9 mouse cellular contexts compared by ENCODE assay signal in the genomic region with DNA sequence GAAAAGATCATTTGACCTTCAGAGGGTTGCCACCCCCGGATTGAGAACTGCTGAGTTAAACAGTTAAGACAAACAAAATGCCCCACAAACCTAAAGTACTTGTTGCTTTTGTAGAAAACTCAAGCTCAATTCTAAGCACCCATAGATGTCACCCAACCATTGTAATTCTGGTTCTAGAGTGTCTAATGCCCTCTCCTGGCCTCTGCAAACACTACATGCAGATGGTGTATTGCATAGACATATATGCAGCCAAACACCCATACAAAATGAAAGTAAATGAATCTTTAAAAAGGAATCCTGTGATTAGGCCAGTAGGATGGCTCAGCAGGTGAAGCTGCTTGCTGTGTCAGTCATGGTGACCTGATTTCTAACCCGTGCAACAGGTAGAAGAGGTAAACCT. TPM values are rescaled to one million over a fixed set of nuclear protein-coding genes. Genes with fewer than 3 reads are reported as not detected.
DNase-seq lines count a peak whose midpoint lies in the region; ATAC-seq and TF ChIP-seq lines count a peak whose summit lies in the region.
"Had no signal": no experiment of that assay in that cellular context is flagged by ENCODE, and none has a peak within 500 bp of the region (broad histone marks: within the 10 kb centered on the region; RNA-seq: fewer than 3 reads in every experiment).

No protein-coding gene starts in this region.

- no peak for DNase-seq in layer of hippocampus, adult 2 months (ENCODE audit: low spot score in 2 of 2)
- DNase-seq in layer of hippocampus, adult 9-10 months (ENCODE audit: low spot score) = no peak
- DNase-seq in MN1 (ENCODE audit: low spot score) = peak; percentile 39
- DNase-seq in embryonic facial prominence, embryonic 14.5 days (ENCODE audit: low spot score) = peak; percentile 23
- peak; percentile 11 for DNase-seq in spleen, adult 12 weeks (ENCODE audit: low spot score)
- no peak for DNase-seq in testis, postnatal 14 days (ENCODE audit: low spot score)
- no peak for DNase-seq in ovary, postnatal 36 days (ENCODE audit: low spot score)

- H3K9me3 ChIP-seq in embryonic facial prominence, embryonic 14.5 days (ENCODE audit: control insufficient read depth, low read length) = no peaks in the 10 kb centered on the region
- H3K9me3 ChIP-seq: limb, embryonic 15.5 days had no signal

- peaks cover 6% of the 10 kb centered on the region; the same call in 1 of the 2 replicates for H3K4me1 ChIP-seq in embryonic facial prominence, embryonic 14.5 days (ENCODE audit: control insufficient read depth, insufficient read depth, low read length)

- peak; percentile 71 for TF ChIP-seq CTCF in layer of hippocampus, adult 2 months (conservative IDR thresholded peaks at IDR 0.05)

- no peak overlapping the region for H3K9ac ChIP-seq in embryonic facial prominence, embryonic 14.5 days (ENCODE audit: low read depth, low read length)
- H3K9ac ChIP-seq: limb, embryonic 15.5 days had no signal

- no peak overlapping the region for H3K4me3 ChIP-seq in layer of hippocampus, adult 2 months
- H3K4me3 ChIP-seq in embryonic facial prominence, embryonic 14.5 days (ENCODE audit: low read depth, low read length) = no peak overlapping the region
- H3K4me3 ChIP-seq: erythroblast, embryonic 14.5 days; limb, embryonic 15.5 days had no signal

- H3K36me3 ChIP-seq in embryonic facial prominence, embryonic 14.5 days (ENCODE audit: control insufficient read depth, insufficient read depth, low read length) = peaks cover 82% of the 10 kb centered on the region

- no peak overlapping the region for H3K27ac ChIP-seq in layer of hippocampus, adult 2 months
- H3K27ac ChIP-seq in embryonic facial prominence, embryonic 14.5 days (replicated peaks; ENCODE audit: low read depth, low read length) = no peak overlapping the region
- H3K27ac ChIP-seq: limb, embryonic 15.5 days had no signal

- no peaks in the 10 kb centered on the region for H3K27me3 ChIP-seq in embryonic facial prominence, embryonic 14.5 days (replicated peaks; ENCODE audit: control insufficient read depth, insufficient read depth, low read length)
- H3K27me3 ChIP-seq: limb, embryonic 15.5 days had no signal

- no peak overlapping the region for H3K4me2 ChIP-seq in embryonic facial prominence, embryonic 14.5 days (ENCODE audit: low read depth, low read length)
- H3K4me2 ChIP-seq: limb, embryonic 15.5 days had no signal

- 83% methylated on average over 2 of the region's 2 CpGs for WGBS in embryonic facial prominence, embryonic 14.5 days

- ATAC-seq in embryonic facial prominence, embryonic 14.5 days (ENCODE audit: low read depth) = no peak

RNA-seq across cellular contexts. Expression of a gene that starts 8.6 kb away (rescaled TPM):
- 10 to 100 TPM; 85.8 to 96.9 TPM for total RNA-seq in layer of hippocampus, adult 2 months (2021)
- 221 and 236 TPM in 2 replicates for polyA plus RNA-seq in embryonic facial prominence, embryonic 14.5 days (2014; fragmentation: Nextera tagmentation; extraction: Ambion mirVana)

Comparison
In these comparisons a context has a peak if more than half of its experiments do, and no peak if none do; other contexts are left out.
1. DNase-seq: peak in MN1 (single experiment), embryonic facial prominence, embryonic 14.5 days (single experiment) and spleen, adult 12 weeks (single experiment); none in layer of hippocampus, adult 2 months (0 of 2), layer of hippocampus, adult 9-10 months (single experiment), testis, postnatal 14 days (single experiment) and ovary, postnatal 36 days (single experiment).